Mouse (Mus musculus) forebrain, postnatal 0 days (tissue): ENCODE results near the gene Arpp21. TPM values are rescaled to one million over a fixed set of nuclear protein-coding genes. Genes with fewer than 3 reads are reported as not detected.
A peak's percentile ranks its signal among the peaks of the same experiment; 100 is the strongest.
"Not testable (repeated sequence)": the region's sequence is repeated elsewhere in the genome, so short reads cannot be mapped to it uniquely, and the experiment has no call there.

ENCODE experiments used
- ATAC-seq: fragments of 200-750 bp; cut with Nextera tagmentation; 2 replicates; pipeline ENCODE4 v1.8.0; 2017; ENCODE audit warnings: mild to moderate bottlenecking, moderate library complexity
- DNase-seq: peaks from one replicate; pipeline ENCODE4 v3.0.0-alpha.2; 2015
- H3K27ac ChIP-seq: fragments of 300-500 bp; sonication (generic); 2 replicates; pipeline ENCODE4 v1.5.1; 2014; ENCODE audit warnings: low read depth, mild to moderate bottlenecking, antibody characterized with exemption, low read length, moderate library complexity, mixed read lengths
- H3K27me3 ChIP-seq: fragments of 300-500 bp; sonication (generic); 2 replicates; pipeline ENCODE4 v1.6.1; 2014; ENCODE audit warnings: mild to moderate bottlenecking, low read length, mixed read lengths; ENCODE audit not compliant: insufficient read depth
- H3K36me3 ChIP-seq: fragments of 300-500 bp; sonication (generic); 2 replicates; pipeline ENCODE4 v1.6.1; 2014; ENCODE audit warnings: mild to moderate bottlenecking, moderate library complexity; ENCODE audit not compliant: insufficient read depth
- H3K4me1 ChIP-seq: fragments of 300-500 bp; sonication (generic); 2 replicates; pipeline ENCODE4 v1.6.1; 2014; ENCODE audit warnings: antibody characterized with exemption; ENCODE audit not compliant: insufficient read depth
- H3K4me2 ChIP-seq: fragments of 300-500 bp; sonication (generic); 2 replicates; pipeline ENCODE4 v1.6.1; 2014; ENCODE audit warnings: low read depth, mild to moderate bottlenecking, moderate library complexity
- H3K4me3 ChIP-seq: fragments of 300-500 bp; sonication (generic); 2 replicates; pipeline ENCODE4 v1.5.1; 2014; ENCODE audit warnings: low read depth, low read length, mixed read lengths
- H3K9ac ChIP-seq: fragments of 300-500 bp; sonication (generic); 2 replicates; pipeline ENCODE4 v1.6.1; 2014; ENCODE audit warnings: mild to moderate bottlenecking
- H3K9me3 ChIP-seq: fragments of 300-500 bp; sonication (generic); 2 replicates; pipeline ENCODE4 v1.6.1; 2016; ENCODE audit warnings: low read length
- CTCF ChIP-seq: sonication (generic); IDR thresholded peaks from 2 replicates; pipeline ENCODE4 v1.5.1; 2016; ENCODE audit warnings: antibody characterized with exemption, control low read depth, low read depth
- WGBS: fragments of 180-500 bp; shearing (Covaris S2); extraction: QIAGEN DNeasy Blood & Tissue Kit; methylation state at CpG from one replicate; pipeline ENCODE4 v1.1.7; 2014; 5-methylcytosine and 5-hydroxymethylcytosine counted together
- polyA plus RNA-seq: library from polyadenylated mRNA; unstranded; fragments of >200 nt; fragmentation: Nextera tagmentation; extraction: Ambion mirVana; gene quantifications from 2 replicates; pipeline ENCODE4 v1.2.1, GENCODE M21; 2015
- total RNA-seq: library from RNA; depleted of rRNA; stranded (reverse); fragments of >200 nt; gene quantifications from 2 replicates; pipeline ENCODE4 v1.2.3, GENCODE M21; 2014

Arpp21 gene
- total and polyA plus RNA-seq, 2 experiments from 2014 or later: 118 to 151 TPM

DNA sequence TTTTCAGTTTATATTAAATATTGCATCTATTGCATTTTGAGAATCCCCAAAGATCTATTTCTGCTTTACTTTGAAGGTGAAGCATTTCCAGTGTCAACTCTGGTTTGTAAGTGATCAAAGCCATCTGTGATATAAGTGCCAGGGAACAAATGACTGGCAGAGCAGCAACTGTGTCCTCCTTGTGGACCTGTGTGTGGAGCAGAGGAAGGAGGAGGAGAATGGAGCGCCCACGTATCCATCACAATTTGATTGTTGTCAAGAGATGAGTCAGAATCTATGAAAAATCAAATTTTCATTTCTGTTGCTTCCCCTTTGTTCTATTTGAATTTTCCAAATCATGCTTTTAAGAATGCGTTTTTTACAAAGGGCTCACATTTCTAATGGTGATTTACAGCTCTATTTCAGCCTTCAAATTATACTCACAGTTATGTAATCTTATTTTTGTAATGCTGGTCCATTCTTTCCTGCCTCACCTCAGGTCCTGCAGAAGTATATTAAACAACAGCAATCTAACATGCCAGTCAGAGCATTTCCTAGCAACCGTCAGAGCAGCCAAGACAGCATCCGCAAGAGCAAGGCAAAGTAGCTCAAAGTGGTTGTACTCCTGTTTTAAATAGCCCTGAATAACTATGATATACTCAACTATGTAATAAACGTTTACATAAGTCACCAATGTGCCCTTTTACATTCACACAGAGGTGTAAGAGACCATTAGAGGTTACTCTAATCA, 174.9 kb downstream of the Arpp21 start:
- Histone ChIP-seq H3K4me2 (no peak overlapping the region), H3K27me3 (no peaks in the 10 kb centered on the region), H3K4me3 (no peak overlapping the region), H3K9me3 (no peaks in the 10 kb centered on the region), H3K4me1 (no peaks in the 10 kb centered on the region), H3K27ac (peak overlapping the region; percentile 62; the same call in 1 of the 2 replicates), H3K36me3 (peaks cover 21% of the 10 kb centered on the region), H3K9ac (no peak overlapping the region)
- 43% methylated on average over 6 of the region's 6 CpGs for WGBS
- DNase-seq (no peak), ATAC-seq (peak; percentile 48; the same call in 1 of the 2 replicates)
- no peak for TF ChIP-seq CTCF

DNA sequence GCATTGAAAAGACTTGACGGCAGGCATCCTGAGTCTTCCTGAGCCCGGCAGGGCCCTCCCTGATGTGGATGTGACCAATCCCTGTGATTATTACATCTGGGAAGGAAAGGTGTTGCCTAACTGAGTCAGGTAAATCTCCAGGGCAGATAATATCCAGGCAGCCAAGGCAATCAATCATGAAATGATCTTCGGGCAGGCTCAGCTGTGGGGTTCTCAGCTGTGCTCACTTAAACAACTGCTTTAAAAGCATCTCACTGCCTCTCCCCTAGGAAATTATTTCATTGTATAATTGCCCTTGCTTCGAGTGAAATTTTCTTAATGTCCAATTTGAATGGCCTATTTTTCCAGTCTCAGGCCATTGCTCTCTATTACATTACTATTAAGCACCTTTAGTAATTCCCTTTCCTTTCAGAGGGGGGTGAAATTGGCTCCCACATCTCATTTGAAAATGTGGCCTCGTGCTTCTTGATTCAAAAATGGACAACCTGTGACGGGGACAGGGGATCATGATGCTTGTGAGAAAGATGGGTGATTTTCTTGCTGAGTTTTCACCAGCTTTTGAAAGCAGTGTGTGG, 180.8 kb downstream of the Arpp21 start:
- Histone ChIP-seq H3K27ac (0 out of 2 replicates have a peak overlapping the region, but pooled peaks have one; percentile 15), H3K9ac (no peak overlapping the region)

GRCm38 (mm10) chr9:112047903-112048467, 187.8 kb downstream of the Arpp21 start:
- no peak for TF ChIP-seq CTCF
- Histone ChIP-seq H3K4me3 (no peak overlapping the region), H3K9ac (no peak overlapping the region), H3K4me2 (no peak overlapping the region), H3K9me3 (no peaks in the 10 kb centered on the region), H3K36me3 (no peaks in the 10 kb centered on the region), H3K27me3 (no peaks in the 10 kb centered on the region), H3K4me1 (no peaks in the 10 kb centered on the region), H3K27ac (0 out of 2 replicates have a peak overlapping the region, but pooled peaks have one; percentile 64)
- DNase-seq: peak; percentile 54
- 48% methylated on average over 9 of the region's 9 CpGs for WGBS
- ATAC-seq: peak; percentile 84

More for the DNA sequence above, 180.8 kb downstream of the Arpp21 start:
- H3K27me3 ChIP-seq: no peaks in the 10 kb centered on the region
- H3K4me2 ChIP-seq: no peak overlapping the region
- no peaks in the 10 kb centered on the region for H3K4me1 ChIP-seq
- no peak overlapping the region for H3K4me3 ChIP-seq
- no peak for TF ChIP-seq CTCF
- DNase-seq (no peak), ATAC-seq (peak; percentile 25; the same call in 1 of the 2 replicates)
- peaks cover 8% of the 10 kb centered on the region; the same call in 1 of the 2 replicates for H3K36me3 ChIP-seq
- H3K9me3 ChIP-seq: no peaks in the 10 kb centered on the region
- WGBS: 67% methylated on average over 6 of the region's 6 CpGs

DNA sequence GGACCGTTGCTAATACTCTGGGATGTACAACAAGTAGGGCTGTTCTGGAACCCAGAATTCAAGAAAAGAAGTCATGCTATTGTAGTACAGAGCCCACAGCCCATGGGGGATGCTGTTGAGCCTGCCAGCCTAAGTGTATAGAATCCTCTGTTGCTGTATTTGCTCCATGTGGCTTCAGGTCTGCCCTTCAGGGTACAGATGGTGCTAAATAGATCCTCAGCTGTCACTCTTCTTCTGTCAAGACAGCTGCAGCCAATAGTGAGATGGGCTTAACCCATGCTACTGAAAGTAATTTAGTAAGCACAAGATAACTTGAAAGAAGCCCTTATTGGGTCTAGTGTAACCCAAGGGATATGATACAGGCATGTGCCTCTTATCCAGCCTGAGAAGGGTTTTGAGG, 195.2 kb downstream of the Arpp21 start:
- ATAC-seq: no peak

GRCm38 (mm10) chr9:112037732-112038131, 198.0 kb downstream of the Arpp21 start:
- no peak for TF ChIP-seq CTCF
- no peak overlapping the region for H3K4me2 ChIP-seq
- ATAC-seq (peak; percentile 91), DNase-seq (peak; percentile 77)
- H3K4me1 ChIP-seq: no peaks in the 10 kb centered on the region
- H3K27me3 ChIP-seq: no peaks in the 10 kb centered on the region
- H3K36me3 ChIP-seq: no peaks in the 10 kb centered on the region
- no peak overlapping the region for H3K27ac ChIP-seq
- 13% methylated on average over 9 of the region's 9 CpGs for WGBS
- H3K9me3 ChIP-seq: no peaks in the 10 kb centered on the region
- no peak overlapping the region for H3K9ac ChIP-seq
- no peak overlapping the region for H3K4me3 ChIP-seq

More for the DNA sequence above, 195.2 kb downstream of the Arpp21 start:
- WGBS: 86% methylated on average over 1 of the region's 1 CpGs
- Histone ChIP-seq H3K27me3 (no peaks in the 10 kb centered on the region), H3K27ac (no peak overlapping the region), H3K4me1 (no peaks in the 10 kb centered on the region), H3K4me3 (no peak overlapping the region), H3K4me2 (no peak overlapping the region), H3K9me3 (no peaks in the 10 kb centered on the region), H3K36me3 (no peaks in the 10 kb centered on the region), H3K9ac (no peak overlapping the region)
- TF ChIP-seq CTCF: no peak
- DNase-seq: no peak

DNA sequence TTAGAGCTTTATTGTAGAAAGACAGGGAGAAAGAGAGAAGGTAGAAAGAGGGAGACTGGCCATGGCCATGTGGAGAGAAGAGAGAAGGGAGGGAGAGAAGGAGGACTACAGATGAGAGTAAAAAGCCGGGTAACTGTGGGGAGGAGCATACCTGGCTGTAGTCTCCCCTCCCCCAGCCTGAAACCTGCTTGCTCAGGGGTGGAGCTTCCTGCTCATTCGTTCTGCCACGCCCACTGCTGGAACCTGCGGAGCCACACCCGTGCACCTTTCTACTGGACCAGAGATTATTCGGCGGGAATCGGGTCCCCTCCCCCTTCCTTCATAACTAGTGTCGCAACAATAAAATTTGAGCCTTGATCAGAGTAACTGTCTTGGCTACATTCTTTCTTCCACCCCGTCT, 201.9 kb downstream of the Arpp21 start:
- not testable (repeated sequence) for H3K4me2 ChIP-seq, H3K4me1 ChIP-seq, H3K9me3 ChIP-seq, H3K4me3 ChIP-seq, ATAC-seq, H3K27me3 ChIP-seq, H3K36me3 ChIP-seq, H3K27ac ChIP-seq, H3K9ac ChIP-seq, DNase-seq
- WGBS: 53% methylated on average over 3 of the region's 10 CpGs

- ATAC-seq: no peak
- no peaks in the 10 kb centered on the region for H3K9me3 ChIP-seq
These were observed 203.6 kb downstream of the Arpp21 start for GRCm38 (mm10) chr9:112032169-112032568.

More at GRCm38 (mm10) chr9:112032169-112032568, 203.6 kb downstream of the Arpp21 start:
- TF ChIP-seq CTCF: no peak
- Histone ChIP-seq H3K4me2 (no peak overlapping the region), H3K9ac (no peak overlapping the region), H3K27me3 (no peaks in the 10 kb centered on the region), H3K4me3 (no peak overlapping the region), H3K4me1 (no peaks in the 10 kb centered on the region), H3K27ac (no peak overlapping the region), H3K36me3 (no peaks in the 10 kb centered on the region)
- 35% methylated on average over 7 of the region's 7 CpGs for whole genome bisulfite sequencing
- DNase-seq: no peak
